Mouse (Mus musculus) cerebellum, adult 2 months (tissue): ENCODE measurements around the gene Atp11a. TPM values are rescaled to one million over a fixed set of nuclear protein-coding genes. Genes with fewer than 3 reads are reported as not detected.

Experiments
- DNase-seq, 2 experiments: peaks; one replicate each; pipeline ENCODE4 v3.0.0; 2021
- H3K27ac ChIP-seq: fragments of 200-500 bp; 2 replicates; pipeline ENCODE4 v1.5.1; 2012; ENCODE audit warnings: low read length, control low read depth, inconsistent platforms; ENCODE audit not compliant: insufficient read depth
- H3K27me3 ChIP-seq: fragments of 200-500 bp; 2 replicates; pipeline ENCODE4 v1.6.1; 2012; ENCODE audit warnings: inconsistent platforms, mild to moderate bottlenecking, low read length, moderate library complexity; ENCODE audit not compliant: control insufficient read depth, insufficient read depth
- H3K4me1 ChIP-seq: fragments of 200-500 bp; 2 replicates; pipeline ENCODE4 v1.6.1; 2011; ENCODE audit warnings: low read length; ENCODE audit not compliant: control insufficient read depth, insufficient read depth
- H3K4me3 ChIP-seq: fragments of 200-500 bp; replicated peaks from 2 replicates; pipeline ENCODE3; 2011; ENCODE audit warnings: mild to moderate bottlenecking, low read depth, low read length, control low read depth; ENCODE audit not compliant: insufficient read depth
- CTCF ChIP-seq: fragments of 200-500 bp; IDR thresholded peaks from 2 replicates; pipeline ENCODE4 v1.5.1; 2011; ENCODE audit warnings: low read depth, mild to moderate bottlenecking, control low read depth, low read length, moderate library complexity, borderline replicate concordance; ENCODE audit not compliant: insufficient read depth
- POLR2A ChIP-seq: fragments of 200-500 bp; IDR thresholded peaks from 2 replicates; pipeline ENCODE4 v1.6.1; 2011; ENCODE audit warnings: low read length, control low read depth, borderline replicate concordance; ENCODE audit not compliant: insufficient read depth
- WGBS: fragments of 180-500 bp; shearing (Covaris S2); methylation state at CpG from one replicate; pipeline ENCODE4 v1.1.7; 2018; 5-methylcytosine and 5-hydroxymethylcytosine counted together
- polyA plus RNA-seq: library from polyadenylated mRNA; depleted of rRNA; stranded (reverse); fragments of >200 nt; gene quantifications from 2 replicates; pipeline ENCODE4 v1.2.3, GENCODE M21; 2012; rRNA removed

The Atp11a gene
- 63.6 and 71.6 TPM in 2 replicates for polyA plus RNA-seq

DNA sequence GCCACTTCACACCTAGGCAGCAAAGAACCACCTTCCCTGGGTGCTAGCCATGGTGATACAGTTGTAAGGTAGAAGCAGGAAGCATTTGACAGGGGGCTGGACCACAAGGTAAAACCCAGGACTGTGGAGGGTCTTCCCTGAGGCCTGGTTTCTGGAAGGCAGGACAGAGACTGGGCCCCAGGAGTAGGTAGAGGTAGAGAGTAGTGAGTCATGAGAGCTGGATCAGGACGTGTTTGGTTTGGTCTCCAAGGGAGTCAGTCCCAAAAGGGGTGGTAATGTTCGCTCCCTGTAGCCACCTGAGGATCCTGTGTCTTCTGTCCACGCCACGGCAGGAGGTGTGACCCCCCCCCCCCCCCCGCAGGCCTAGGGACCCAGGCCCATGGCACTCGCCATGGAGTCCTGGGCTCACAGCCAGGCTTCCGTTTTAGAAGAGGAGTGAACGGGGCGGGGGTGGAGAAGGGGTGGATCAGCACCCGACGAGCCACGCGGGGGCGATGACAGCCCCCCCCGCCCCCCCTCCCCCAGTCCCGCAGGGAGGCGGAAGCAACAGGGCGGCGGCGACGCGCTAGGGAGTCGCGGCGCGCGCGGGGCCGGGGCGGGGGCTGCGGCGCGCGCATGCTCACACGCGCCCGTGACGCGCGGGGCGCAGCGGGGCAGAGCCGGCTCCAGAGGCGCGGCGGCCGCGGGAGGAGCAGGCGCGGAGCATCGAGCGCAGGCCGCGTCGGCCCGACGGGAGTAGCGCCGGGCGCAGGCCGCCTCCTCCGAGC is at the start of gene Atp11a:
Atp11a (plus strand) TSS at position 624 of the 767 bp plus-strand sequence.
- no peak for TF ChIP-seq CTCF
- peak; percentile 62 for TF ChIP-seq POLR2A
- WGBS = 1% methylated on average over 58 of the region's 62 CpGs
- peak; percentile 76 for DNase-seq

DNA sequence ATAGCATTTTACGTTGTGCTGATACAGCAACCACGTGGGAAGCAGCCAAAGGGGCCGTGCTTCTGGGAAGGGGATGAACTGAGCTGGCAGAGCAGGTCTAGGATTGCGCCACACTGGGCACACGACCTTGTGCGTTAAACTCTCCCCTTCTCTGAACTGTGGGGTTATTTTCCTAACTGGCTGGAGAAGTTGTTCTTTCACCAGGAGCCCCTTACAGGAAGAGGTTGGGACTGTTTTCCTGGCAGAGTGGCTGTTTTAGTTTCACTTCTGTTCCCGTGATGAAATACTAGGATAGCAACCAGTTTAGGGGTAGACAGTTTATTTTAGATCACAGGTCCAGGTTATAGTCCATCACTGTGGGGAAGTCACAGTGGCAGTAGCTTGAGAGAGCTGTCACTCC is 45.2 kb upstream of the Atp11a start:
- 72% methylated on average over 7 of the region's 7 CpGs for WGBS
- Histone ChIP-seq H3K4me1 (no peaks in the 10 kb centered on the region), H3K4me3 (no peak overlapping the region), H3K27me3 (no peaks in the 10 kb centered on the region), H3K27ac (no peak overlapping the region)
- no peak for DNase-seq
- TF ChIP-seq CTCF (no peak), POLR2A (no peak)

More for the DNA sequence above, at the start of gene Atp11a:
- no peaks in the 10 kb centered on the region for H3K27me3 ChIP-seq
- peaks cover 7% of the 10 kb centered on the region; the same call in 1 of the 2 replicates for H3K4me1 ChIP-seq
- H3K27ac ChIP-seq = peak within 1 kb of the TSS; percentile 53
- H3K4me3 ChIP-seq = peak within 1 kb of the TSS; percentile 94

DNA sequence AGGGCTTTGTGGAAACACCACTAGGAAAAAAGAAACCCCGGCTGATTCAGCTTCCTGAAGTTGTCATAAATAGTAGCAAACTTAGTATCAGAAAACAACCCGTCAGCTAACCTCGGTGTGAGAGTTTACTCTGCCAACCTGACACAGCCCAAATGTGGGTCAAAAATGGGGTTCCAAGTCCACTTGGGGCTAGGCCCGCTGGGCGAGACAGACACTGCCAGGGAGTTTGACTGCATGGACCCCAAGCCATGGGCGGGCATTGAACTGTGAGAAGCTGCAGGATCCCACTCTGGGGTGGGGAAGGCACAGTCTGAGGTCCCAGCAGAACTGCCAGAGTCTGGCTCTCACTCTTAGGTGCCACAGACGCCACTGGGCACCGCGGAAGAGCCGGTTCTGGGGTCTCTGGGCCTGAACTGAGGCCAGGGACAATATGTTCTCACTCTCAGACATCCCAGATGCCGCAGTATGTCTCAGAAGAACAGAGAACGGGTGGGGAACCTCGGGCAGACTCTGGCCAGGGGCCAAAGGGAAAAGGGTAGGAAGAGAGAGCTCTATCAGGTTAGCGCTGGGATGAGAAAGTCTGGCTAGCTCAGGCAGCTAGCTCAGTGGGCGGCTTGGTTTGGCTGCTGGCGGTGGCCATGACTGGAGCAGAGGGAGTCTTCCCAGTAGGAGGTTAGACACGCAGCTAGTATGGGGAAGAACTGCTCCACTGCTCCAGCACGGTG is 40.8 kb upstream of the Atp11a start:
- Histone ChIP-seq H3K4me3 (no peak overlapping the region), H3K4me1 (peaks cover 3% of the 10 kb centered on the region; the same call in 1 of the 2 replicates), H3K27me3 (no peaks in the 10 kb centered on the region), H3K27ac (no peak overlapping the region)
- no peak for DNase-seq
- no peak for TF ChIP-seq POLR2A
- no peak for TF ChIP-seq CTCF
- WGBS = 43% methylated on average over 18 of the region's 18 CpGs

DNA sequence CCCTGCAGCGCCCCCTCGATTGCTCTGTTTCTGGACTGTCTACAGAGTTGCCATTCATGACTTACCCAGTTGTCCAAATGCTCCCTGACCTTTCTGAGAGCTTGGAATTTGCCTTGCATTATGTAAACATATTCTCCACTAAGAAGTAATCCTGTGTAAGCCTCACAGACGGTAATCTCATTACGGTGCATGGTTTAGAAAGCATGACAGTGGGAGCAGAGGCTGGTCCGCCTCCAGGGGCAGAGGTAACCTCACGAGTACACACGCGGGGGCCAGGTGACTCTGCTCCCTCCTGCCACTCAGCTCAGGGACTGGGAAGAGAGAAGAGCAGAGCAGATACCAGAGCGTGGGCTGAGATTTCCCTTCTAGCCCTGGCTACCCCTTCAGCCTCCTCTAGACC is 37.7 kb upstream of the Atp11a start:
- no peak for TF ChIP-seq CTCF
- TF ChIP-seq POLR2A = no peak
- Histone ChIP-seq H3K4me3 (no peak overlapping the region), H3K27ac (no peak overlapping the region; the same call in 1 of the 2 replicates), H3K4me1 (peaks cover 3% of the 10 kb centered on the region; the same call in 1 of the 2 replicates), H3K27me3 (no peaks in the 10 kb centered on the region)
- no peak for DNase-seq
- 83% methylated on average over 9 of the region's 9 CpGs for WGBS

DNA sequence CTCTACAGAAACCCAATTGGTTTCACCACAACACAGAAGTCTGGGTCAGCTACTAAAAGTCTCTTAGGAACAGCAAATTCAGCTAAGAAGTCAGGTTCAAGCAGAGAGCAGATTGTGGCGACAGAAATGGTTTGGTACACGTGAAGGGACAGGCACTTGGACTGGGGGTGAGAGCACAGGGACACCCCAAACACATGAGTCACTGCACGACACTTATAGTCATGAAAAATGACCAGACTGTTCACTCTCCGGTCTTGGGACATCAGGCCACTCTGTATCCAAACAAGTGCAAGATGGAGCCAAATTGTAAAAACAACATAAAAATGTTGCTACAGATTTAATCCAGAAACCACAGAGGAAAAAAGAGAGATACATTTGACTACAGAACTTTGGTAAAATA is 28.2 kb upstream of the Atp11a start:
- DNase-seq = no peak
- Histone ChIP-seq H3K27ac (no peak overlapping the region), H3K4me3 (no peak overlapping the region), H3K4me1 (no peaks in the 10 kb centered on the region), H3K27me3 (no peaks in the 10 kb centered on the region; the same call in 1 of the 2 replicates)
- no peak for TF ChIP-seq CTCF
- no peak for TF ChIP-seq POLR2A
- WGBS = 75% methylated on average over 4 of the region's 4 CpGs

DNA sequence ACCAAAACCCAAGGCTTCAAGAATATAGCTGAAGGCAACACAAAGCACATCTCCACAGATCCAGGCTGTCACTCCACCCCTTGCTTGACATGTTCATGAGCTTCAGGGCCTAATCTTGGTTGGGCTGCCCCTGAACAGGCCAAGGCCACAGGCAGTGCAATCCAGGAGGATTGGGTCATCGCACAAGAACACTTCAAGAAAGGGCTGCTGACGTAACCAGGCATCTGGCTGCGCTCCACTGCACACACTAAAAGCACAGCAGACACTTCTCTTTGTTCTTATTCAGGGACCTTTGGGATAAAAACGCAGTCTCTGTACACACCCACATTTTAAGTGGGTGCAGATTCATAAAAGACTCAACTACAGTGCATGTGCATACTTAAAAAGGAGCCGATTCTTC is 26.0 kb upstream of the Atp11a start:
- H3K4me3 ChIP-seq = no peak overlapping the region
- no peaks in the 10 kb centered on the region; the same call in 1 of the 2 replicates for H3K27me3 ChIP-seq
- 32% methylated on average over 5 of the region's 5 CpGs for WGBS

DNA sequence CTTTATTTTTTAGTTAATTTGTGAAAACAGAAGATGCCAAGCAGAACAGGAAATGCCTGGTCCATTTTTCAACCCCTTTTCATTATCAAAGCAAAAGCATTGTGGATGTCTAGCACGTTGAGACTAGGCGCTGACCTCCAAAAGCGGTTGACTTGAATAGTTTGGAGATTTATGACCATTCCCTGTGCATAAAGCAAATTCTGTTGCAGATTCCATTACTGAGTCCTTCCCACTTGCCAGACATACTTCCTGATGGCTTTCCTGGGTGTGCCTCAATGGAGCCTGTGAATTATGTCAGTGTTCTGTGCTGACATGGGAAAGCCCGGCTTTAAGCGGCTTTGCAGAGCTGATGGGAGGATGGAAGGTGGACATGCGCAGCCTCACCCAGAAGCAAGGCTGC is 24.4 kb upstream of the Atp11a start:
- Histone ChIP-seq H3K27ac (no peak overlapping the region), H3K4me1 (no peaks in the 10 kb centered on the region), H3K27me3 (no peaks in the 10 kb centered on the region; the same call in 1 of the 2 replicates), H3K4me3 (no peak overlapping the region)
- DNase-seq = no peak
- TF ChIP-seq POLR2A (no peak), CTCF (no peak)
- WGBS = 96% methylated on average over 6 of the region's 6 CpGs

More for the DNA sequence above, 26.0 kb upstream of the Atp11a start:
- H3K4me1 ChIP-seq = no peaks in the 10 kb centered on the region
- DNase-seq = no peak
- no peak for TF ChIP-seq POLR2A
- TF ChIP-seq CTCF = no peak
- no peak overlapping the region for H3K27ac ChIP-seq

DNA sequence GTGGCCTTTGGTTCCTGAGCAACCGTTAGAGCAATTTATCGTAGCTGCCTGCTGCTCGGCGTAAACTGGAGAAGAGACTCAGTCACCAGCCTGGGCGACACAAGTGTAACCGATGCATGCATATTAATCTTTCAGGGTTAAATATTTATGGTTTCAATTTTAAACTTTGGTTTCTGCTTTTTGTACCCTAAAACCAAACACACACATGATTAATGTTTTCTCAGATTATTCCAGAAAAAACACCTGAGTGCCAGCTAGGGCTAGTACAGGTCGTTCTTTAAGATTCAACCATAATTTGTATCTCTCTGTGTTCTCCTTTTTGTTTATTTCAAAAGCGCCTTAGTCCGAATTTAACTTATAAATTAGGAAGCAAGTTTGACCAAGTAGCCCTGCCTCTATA is 17.7 kb upstream of the Atp11a start:
- DNase-seq = no peak
- 86% methylated on average over 9 of the region's 9 CpGs for WGBS
- TF ChIP-seq POLR2A (no peak), CTCF (no peak)
- H3K27ac ChIP-seq = no peak overlapping the region
- H3K4me3 ChIP-seq = no peak overlapping the region
- H3K4me1 ChIP-seq = no peaks in the 10 kb centered on the region
- no peaks in the 10 kb centered on the region for H3K27me3 ChIP-seq
